Mouse (Mus musculus): ENCODE measurements around the gene Tas1r1.

- TF ChIP-seq GATA1 (IDR thresholded peaks at IDR 0.05; ENCODE audit: low read length): no peak
- TF ChIP-seq TAL1 (IDR thresholded peaks at IDR 0.05; ENCODE audit: low read length): no peak
These were observed 29.7 kb downstream of the Tas1r1 start, which contains the start of gene Klhl21 for GRCm38 (mm10) chr4:152008622-152009075.

Measured in erythroblast, embryonic 14.5 days (primary cell).